Mouse (Mus musculus) T-helper 1 cell (primary cell): Measurements from ENCODE around the gene Leng8.

Experiments
- in situ Hi-C: fragments of 300-600 bp; cut with MboI, MseI; formaldehyde crosslinking; loops from one replicate; pipeline ENCODE4 v1.15.1; 2025; ENCODE audit warnings: high pct_unique_total_duplicates

The Leng8 gene

DNA sequence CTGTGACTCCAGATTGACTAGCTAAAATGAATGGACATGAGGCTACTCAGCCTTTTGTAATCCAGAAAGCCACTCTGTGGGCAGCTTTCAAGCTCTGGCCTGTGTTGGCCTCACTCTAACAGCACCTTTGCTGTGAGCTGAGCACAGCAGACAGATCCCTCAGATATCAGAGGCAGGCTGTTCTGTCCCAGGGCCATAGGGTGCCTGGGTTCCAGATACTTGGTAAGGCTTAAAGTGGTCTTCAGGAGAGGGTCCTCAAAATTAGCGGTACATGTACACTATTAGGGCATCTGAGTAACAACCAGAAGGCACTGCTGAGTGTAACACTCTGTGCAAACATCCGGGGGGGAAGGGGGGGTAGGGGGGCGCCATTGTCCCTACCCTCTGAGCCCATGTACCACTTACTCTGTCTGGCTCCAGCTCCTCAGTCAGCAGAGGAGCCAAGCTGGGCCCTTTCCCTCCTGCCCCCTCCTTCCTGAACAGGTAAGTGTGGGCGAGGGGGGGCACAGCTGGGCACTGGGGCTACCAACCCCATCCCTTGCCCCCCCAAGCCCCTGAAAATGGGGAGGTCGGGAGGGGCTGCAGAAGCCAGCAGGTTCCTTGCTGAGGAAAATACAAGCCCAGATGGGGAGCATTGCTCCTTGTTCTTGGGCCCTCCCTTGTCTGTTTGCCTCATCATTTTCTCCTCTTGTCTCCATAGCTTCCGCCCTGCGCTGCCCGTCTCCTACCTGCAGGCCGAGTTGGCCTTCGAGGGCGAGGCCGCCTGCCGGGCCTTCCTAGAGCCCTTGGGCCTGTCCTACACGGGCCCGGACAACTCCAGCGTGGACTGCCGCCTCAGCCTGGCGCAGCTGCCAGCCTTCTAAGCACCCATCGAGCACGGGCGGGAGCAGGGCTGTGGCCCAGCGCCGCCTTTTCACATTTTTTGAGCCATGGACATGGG, 9.7 kb downstream of the Leng8 start:
- in situ Hi-C loops, result loop anchor here (5.0 to 10.0 kb wide), 3 partner anchors 376 to 918 kb away; partner anchors contain the start of genes Prpf31, Tfpt, Tnni3 and U2af2

DNA sequence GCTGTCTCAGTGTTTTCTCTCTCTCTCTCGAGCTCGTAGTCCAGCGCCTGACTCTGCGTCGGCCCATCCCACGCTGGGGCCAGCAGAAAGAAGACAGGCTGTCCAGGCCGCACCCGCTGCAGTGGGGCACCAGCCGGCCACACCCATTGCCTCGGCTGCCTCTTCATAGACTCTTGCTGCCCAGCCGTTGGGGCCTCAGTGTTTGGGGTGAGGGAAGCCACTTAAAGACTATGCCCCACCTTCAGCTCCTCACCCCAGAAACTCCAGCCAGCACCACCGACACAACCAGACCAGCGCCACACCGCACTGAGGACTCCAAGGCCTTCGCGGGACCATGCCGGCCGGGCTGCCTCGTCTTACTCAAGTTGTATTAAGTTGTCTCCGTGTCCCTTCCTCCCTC, 10.5 kb downstream of the Leng8 start:
- in situ Hi-C loops, result loop anchor here (5.0 to 10.0 kb wide), 3 partner anchors 375 to 917 kb away; partner anchors contain the start of genes Prpf31, Tfpt, Tnni3 and U2af2

DNA sequence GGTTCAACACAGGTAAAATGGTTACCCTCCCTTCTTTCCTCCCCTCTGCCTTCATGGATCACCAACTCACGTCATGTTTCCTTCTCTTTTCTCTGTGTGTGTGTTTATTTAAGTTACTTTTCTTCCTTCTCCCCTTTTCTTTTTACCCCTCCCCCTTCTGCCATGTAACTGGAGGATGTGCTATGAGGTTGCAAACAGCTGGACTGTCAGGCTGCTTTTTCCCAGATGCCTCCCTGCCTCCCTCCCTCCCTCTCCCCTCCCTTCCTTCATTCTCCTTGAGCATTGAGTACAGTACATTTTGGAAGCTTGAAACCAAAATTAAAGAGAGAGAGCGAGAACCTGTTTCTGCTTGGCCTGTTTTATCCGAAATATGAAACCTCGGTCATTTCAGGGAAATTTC, 11.0 kb downstream of the Leng8 start:
- in situ Hi-C loops, result loop anchor here (5.0 to 10.0 kb wide), 3 partner anchors 374 to 917 kb away; partner anchors contain the start of genes Prpf31, Tfpt, Tnni3 and U2af2

DNA sequence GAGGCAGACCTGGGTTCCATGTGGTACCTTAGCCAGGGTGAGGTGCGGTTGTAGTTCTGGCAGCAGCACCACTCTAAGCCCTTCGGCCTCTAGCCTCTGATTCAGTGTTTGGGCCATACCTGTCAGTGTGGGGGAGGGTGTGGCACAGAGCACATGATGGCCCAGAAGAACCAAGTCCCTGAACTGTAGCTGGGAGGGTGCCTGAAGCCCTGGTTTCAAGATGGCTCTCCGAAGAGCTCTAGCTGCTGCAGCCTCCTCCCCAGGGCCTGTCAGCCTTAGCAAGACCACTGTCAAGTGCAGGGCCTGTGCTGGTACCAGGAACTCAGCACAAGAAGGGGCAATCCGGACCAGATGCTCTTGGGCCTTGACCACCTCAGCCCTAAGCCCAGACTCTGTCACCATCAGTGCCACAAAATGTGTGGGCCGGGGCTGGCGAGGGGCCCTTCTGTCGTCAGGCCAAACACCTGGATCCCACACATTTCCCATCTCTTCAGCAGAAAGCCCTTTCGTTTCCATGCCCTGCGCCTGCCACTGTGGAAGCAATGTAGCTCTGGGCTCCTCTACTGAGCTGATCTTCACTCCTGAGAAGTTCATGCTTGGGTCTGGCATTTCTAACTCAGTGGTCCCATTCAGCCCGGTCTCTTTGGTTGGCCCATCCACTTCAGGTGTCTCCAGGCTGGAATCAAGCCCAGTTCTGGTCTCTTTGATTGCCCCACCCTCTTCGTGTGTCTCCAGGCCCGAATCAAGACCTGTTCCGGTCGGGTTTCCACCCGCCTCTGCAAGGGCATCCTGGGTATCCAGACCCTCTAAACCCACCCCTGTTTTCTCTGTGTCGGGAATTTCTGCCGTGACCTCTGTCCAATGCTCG, 11.7 kb downstream of the Leng8 start:
- in situ Hi-C loops, result loop anchor here (5.0 to 10.0 kb wide), 3 partner anchors 374 to 916 kb away; partner anchors contain the start of genes Prpf31, Tfpt, Tnni3 and U2af2

DNA sequence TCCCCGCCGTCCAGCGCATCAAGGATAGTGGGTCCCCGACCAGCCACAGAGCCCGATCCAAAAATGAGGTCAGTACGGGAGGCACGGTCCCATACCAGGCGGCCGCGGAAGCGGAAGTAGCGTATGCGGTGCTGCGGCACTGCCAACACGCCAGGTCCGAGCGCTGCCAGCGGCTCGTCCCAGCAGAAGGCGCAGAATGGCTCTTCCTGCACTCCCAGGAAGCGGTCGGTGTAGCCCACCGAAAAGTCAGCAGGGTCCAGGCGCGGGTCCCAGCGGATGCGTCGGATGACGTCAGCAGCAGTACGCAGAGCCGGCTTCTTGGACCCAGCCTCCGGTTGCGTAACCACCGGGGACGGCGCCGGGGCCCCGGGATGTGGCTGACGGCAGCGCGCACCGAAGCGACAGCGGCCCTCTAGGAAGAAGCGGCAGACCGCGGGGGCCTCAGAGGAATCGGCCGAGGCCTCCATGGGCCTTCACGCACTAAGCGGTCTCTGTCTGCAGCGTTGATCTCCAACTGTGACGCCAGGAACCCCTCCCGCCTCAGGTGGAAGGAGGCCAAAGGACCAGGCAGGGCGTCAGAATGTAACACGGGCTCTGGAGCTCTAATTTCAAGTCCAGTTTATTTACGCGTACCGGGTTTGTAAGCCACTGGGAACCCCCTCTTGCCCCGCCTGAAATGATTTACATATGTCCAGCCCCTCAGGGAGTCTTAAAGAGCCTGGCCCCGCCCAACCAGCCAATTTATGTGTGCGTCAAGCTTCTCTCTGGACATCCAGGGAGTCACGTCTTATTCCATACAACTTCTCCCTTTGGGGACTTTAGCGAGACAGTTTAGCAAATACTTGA, 12.6 kb downstream of the Leng8 start:
- in situ Hi-C loops, result loop anchor here (5.0 to 10.0 kb wide), 3 partner anchors 373 to 915 kb away; partner anchors contain the start of genes Prpf31, Tfpt, Tnni3 and U2af2

DNA sequence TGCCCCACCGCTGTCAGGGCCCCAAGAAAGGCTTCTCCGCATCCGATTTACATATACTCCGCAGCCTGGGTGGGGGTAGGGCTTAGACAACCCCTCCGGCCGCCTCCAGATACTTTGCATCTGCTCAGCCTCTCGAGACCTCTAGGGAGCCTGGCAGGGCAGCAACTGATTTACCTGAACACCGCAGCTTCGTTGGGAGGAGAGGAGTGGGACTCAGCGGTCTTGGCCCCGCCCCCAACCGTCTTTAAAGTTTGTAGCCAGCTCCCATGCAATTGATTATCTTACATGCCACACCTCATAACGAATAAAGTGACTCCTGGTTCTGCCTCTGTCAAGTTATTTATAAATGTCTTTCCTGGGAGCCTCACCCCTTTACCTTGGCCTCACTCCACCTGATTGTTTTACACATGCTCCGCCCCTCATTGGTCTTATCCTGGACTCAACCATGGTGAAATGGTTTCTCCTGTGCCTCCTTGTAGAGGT, 13.3 kb downstream of the Leng8 start, which contains the start of gene Leng9:
Gene Leng9, minus strand, starts transcription at position 316 of the 483 bp plus-strand sequence.
- in situ Hi-C loops, result no loop called here

DNA sequence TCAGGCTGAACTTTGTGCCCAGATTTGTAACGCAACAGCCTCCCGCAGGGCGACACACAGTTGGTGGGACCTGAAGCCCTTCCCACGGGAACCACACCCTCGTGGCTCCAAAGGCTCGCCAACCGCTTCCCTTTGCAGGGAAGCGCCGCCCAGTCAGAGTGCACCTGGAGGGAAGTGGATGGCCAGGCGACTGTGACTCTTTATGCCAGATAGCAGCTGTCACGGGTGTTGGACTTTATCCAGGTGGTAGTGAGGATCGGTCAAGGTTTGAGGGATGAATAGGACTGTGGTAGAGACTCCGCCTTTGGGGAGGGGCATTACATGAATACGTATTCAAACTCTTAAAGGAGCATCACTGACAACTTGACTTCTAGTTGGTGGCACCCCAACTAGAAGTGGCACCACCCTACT, 14.0 kb downstream of the Leng8 start:
- in situ Hi-C loops, result no loop called here

DNA sequence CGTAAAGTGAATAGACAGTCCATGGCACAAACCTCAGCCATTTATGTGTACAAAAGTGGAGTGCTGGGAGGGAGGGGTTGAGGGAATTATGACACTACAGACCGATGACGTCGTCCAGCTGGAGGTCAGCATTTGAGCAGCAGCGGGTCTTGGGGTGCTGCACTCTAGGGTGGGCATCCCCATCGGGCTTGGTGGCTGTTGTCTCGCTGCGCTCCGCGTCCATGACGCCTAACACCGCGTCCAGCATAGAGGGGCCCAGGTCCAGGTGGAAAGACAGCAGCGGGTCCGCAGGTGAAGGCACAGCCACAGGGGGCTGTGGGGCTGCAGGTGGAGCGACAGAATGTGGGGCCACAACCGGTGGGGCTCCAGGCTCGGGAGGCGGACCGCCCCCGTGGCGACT, 14.4 kb downstream of the Leng8 start:
- in situ Hi-C loops, result no loop called here

DNA sequence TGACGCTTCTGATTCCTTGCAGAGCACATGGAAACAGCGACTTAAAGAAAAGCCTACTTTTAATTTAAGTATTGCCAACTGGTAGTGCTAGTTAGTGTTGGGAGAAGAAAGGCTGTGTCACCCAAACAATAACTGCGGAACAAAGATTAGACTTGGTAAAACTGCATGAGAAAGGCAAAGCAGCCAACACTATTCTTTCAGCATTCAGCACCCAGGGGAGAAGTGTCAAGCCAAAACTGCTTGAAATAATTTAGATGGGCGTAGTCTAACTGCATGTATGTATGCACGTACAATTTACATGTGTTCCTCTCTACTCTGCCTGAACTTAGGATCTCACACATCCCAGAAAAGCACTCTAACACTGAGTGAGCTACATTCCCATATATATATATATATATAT, 17.5 kb downstream of the Leng8 start:
- in situ Hi-C loops, result no loop called here

DNA sequence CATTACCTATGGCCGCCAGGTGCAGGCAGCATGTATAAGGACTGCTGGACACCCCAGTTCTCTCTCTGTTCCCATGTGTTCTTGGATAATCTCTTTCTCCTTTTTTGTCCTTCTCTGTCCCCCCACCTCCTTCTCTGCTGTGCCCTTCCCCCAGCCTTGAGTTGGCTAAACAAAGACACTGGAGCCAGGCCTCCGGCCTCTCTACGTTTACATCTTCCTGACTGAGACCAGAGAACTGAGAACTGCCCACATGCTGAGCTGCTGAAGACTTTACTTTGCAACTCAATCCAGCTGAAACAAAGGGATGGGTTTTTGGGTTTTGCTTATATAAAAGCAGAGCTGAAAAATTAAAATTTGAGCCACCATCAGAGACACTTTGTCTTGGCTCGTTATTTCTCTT, 18.1 kb downstream of the Leng8 start:
- in situ Hi-C loops, result no loop called here

DNA sequence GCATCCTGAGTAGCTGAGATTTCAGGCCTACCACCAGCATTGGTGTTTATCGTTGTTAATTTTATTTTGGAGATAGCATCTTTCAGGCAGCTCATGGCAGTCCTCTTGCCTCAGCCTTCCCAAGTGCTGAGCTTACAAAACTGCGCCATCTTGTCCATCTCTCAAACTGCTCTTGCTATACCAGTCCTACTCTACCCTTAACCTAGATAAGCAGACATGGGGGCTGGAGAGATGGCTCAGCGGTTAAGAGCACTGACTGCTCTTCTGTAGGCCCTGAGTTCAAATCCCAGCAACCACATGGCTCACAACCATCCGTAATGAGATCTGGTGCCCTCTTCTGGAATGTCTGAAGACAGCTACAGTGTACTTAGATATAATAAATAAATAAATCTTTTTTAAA, 24.8 kb downstream of the Leng8 start:
- in situ Hi-C loops, result loop anchor here (5.0 to 10.0 kb wide), 2 partner anchors 61 to 243 kb away; no protein-coding TSS in a partner anchor

DNA sequence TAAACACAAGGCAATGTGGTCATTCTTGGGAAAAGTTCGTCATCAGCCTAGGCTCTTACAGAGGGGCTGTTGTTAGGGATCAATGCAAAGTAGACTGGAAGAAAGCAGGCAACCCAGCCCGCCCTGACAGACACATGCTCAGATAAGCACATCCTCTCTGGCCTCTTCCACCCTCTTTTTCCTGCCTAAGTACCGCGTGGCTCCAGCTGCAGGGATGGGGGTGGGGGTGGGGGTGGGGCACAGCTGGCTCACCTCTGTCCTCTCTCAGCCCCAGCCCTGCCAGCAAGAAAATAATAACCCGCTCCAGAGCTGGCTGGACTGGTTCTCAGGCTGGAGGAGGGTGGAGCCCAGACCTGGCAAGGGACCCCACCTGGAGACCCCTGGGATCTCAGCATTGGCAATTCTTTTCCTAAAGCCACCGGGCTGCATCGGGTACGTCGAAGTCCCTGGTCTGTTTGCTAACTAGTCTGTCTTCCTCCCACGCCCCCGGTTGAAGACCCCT, 26.8 kb downstream of the Leng8 start:
- in situ Hi-C loops, result loop anchor here (5.0 to 10.0 kb wide), 2 partner anchors 59 to 241 kb away; no protein-coding TSS in a partner anchor

DNA sequence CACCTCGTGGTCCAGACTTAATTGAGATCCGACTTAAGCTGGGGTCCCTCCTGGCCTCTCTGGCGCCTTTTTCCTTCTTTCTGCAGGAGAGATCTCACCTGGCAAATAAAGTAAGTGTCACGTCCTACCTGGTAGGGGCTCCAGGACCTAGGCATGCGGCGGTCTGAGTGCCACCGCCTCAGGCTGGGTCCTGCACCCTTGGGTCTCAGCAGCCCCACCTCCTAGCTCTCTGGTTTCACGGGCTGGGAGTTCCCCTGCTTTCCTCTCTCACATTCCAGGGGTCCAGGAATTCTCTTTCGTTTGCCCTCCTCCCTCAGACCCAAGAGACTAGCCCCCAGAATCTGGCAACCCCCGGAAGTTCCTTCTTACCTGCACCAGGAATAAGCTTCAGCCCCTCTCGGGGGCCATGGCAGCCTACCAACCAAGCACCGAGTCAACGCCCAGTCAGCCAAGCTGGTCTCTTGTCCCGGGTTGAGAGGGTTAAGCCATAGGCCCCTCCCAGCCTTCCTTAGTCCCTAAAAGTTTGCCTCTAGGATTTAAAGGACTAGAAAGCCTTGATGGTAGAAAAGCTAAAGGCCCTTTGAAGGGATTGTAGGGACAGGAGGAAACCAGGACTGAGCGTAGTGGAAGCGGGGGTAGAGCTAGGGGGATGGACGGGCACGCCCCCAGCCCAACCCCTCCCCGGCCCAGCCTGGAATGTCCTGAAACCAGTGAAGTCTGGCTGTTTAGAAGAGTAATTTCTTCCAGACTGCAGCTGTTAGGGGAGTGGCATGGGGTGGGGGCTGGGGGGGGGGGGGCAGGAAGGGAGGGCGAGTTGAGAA, 27.5 kb downstream of the Leng8 start, which contains the start of gene Cdc42ep5:
Gene Cdc42ep5, minus strand, starts transcription at position 771 of the 821 bp plus-strand sequence.
- in situ Hi-C loops, result loop anchor here (5.0 to 10.0 kb wide), 2 partner anchors 58 to 241 kb away; no protein-coding TSS in a partner anchor

DNA sequence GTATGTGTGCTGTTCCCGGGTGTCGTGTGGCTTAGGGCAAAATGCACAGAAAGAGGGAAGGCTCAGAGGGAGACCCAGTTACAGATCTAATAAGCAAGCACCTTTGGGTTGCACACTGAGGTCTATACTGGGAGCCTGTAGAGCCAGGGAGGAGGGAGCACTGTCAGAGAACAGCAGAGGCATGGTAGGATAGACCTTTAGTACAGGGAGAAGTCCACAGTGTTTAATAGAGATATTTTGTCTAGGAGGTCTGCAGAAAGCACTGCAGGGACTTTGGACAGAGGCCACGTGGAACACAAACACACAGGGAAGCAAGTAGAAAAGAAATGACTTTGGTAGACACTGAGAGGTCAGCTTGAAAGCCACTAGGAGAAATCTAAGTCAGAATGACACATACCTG, 28.4 kb downstream of the Leng8 start:
- in situ Hi-C loops, result loop anchor here (10.0 kb wide), 1 partner anchor 240 kb away; no protein-coding TSS in a partner anchor

DNA sequence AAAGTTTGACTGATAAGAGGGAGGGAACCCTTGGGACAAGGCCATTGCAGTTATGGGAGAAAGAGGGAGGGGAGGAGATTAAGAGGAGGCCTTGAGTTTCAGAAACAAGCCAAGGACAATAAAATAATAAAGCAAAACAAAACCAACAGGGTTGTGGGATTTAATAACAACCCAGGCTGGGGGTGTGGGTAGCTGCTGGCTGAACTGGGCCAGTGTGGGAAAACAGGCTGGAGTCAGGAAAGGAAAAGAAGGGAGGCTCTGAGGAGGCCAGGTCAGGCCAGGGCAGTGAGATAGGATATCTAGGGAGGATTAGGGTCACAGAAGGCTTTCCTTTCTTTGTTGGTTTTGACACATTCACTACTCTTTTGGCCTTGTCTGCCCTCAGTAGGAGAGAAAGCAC, 30.3 kb downstream of the Leng8 start:
- in situ Hi-C loops, result loop anchor here (10.0 kb wide), 1 partner anchor 238 kb away; no protein-coding TSS in a partner anchor

DNA sequence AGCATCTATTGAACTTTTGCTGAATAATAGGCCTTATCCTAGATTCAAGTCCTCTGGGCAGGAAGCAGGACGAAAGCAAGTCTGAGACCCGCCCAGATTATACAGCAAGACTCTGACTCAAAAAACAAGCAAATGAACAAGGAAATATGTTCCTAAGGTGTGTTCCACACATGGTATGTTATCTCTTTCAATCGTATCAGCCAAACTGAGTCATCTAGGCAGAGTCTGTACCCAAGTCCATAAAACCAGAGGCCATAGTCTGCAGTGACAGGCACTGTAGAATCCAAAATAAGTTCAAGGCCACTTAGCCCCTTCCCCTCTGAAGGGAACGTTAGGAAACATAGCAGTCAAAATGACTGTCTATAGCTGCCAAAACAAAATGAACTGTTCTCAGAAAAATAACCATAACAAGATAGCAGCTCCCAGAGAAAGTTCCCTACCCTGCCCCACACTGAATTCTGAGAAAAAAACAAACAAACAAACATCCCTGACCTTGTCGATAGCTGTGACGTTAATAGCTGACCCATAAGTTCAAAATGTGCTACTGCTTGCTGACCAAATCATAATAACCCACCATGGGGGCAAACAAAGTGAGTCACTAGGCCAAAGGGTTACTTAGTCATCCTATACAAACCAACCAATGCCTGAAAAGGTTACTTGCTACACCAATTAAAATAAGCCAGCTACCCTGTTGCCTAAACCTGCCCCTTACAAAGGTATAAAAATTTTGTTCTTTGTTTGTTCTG, 33.5 kb downstream of the Leng8 start:
- in situ Hi-C loops, result no loop called here

DNA sequence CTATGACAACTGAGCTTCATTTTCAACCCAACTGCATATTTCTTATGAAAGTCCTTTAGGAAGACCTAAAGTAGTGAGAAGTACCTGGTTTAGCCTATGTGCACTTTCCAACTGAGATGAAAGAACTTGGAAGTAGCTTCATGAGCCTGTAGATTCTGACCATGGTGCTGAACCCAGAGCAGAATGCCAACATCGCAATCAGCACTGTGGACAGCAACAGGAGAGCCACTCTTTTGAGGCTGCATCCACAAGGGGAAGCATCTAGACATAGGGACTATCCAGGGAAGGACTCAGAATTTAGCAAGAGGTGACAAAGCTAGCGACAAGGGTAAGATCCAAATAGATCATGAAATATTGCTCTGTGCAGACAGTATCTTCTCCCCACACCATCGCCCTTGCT, 41.6 kb downstream of the Leng8 start:
- in situ Hi-C loops, result no loop called here
